Mouse (Mus musculus) brain, embryonic 14.5 days (tissue): ENCODE measurements around the gene Acvr2a.

Source experiments
- CTCF ChIP-seq: fragments of 200-500 bp; IDR thresholded peaks from 2 replicates; pipeline ENCODE4 v1.5.1; 2012; ENCODE audit warnings: inconsistent platforms, mild to moderate bottlenecking, moderate library complexity, borderline replicate concordance; ENCODE audit not compliant: insufficient read depth, insufficient read length; ENCODE audit errors: extremely low read depth
- POLR2A ChIP-seq: fragments of 200-500 bp; IDR thresholded peaks from 2 replicates; pipeline ENCODE4 v1.6.1; 2012; ENCODE audit warnings: mild to moderate bottlenecking, inconsistent platforms, borderline replicate concordance; ENCODE audit not compliant: poor library complexity, insufficient read depth, insufficient read length, severe bottlenecking; ENCODE audit errors: extremely low read depth

DNA sequence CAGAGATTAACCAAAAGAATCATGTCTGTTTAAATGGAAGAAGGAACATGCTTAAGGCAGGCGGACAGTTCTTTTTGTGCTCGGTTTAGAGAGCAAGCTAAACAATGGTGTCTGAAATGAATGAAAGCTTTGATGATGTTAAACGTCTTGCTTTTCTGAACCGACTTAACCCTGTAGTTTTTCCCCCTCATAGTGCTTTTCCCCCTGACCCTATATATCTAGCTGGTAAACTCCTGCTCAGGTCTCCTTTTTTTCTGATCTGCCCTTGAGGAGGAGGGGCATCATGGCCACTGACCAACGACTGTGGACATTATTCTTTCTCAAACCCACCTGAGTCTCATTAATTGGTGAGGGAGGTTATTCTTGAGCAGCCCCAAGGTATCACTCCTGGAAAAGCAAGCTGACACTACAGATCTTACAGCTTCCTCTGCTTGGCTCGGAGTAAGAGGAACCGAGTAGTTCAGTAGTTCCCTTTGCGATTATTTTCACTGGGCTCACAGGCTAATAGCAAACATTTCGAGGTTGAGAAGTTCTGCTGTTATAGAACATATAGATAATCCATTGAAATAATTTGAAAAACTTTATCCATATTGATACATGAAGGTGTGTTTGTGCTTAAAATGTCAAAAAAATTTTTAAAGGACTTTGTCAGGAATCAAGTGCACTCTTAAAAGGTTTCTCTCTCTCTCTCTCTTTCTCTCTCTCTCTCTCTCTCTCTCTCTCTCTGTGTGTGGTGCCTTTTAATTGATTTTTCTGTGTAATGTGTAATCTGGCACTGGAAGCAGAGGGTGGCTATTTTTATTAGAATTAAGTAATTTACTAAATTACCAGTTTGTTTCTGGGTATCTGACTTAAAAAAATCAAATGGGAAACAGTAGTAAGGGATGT is 2.5 kb downstream of the Acvr2a start:
- TF ChIP-seq CTCF (no peak), POLR2A (no peak)
